Mouse (Mus musculus) c-Kit-negative CD71-positive TER-119-positive erythroid progenitor cells, embryonic 14.5 days (primary cell): ENCODE results near the gene Vcp.
"Not testable (repeated sequence)": the region's sequence is repeated elsewhere in the genome, so short reads cannot be mapped to it uniquely, and the experiment has no call there.

Source experiments
- DNase-seq: peaks from one replicate; pipeline ENCODE4 v3.0.0-alpha.2; 2013; ENCODE audit warnings: low read depth, low spot score

The Vcp gene

GRCm38 (mm10) chr4:43029749-43030148 is 29.4 kb upstream of the Vcp start:
- DNase-seq, result no peak

DNA sequence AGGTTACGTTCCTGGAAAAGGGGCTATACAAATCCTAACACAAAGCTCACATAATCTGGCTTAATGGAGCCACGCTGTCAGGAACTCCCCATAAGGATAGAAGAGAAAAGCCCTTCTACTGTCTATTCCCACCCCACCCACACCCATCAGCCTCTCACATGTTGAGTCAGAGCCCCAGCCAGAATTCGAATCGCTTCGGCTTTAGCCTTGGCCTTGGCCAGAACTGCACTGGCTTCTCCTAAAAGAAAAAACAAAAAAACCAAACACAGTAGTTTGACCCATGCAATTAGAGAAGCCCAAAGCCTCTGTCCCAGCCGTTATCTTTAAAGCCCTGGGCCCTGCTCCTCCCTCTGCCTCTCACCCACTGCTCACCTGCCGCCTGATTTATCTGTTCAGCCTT is 28.8 kb upstream of the Vcp start:
- no peak for DNase-seq

DNA sequence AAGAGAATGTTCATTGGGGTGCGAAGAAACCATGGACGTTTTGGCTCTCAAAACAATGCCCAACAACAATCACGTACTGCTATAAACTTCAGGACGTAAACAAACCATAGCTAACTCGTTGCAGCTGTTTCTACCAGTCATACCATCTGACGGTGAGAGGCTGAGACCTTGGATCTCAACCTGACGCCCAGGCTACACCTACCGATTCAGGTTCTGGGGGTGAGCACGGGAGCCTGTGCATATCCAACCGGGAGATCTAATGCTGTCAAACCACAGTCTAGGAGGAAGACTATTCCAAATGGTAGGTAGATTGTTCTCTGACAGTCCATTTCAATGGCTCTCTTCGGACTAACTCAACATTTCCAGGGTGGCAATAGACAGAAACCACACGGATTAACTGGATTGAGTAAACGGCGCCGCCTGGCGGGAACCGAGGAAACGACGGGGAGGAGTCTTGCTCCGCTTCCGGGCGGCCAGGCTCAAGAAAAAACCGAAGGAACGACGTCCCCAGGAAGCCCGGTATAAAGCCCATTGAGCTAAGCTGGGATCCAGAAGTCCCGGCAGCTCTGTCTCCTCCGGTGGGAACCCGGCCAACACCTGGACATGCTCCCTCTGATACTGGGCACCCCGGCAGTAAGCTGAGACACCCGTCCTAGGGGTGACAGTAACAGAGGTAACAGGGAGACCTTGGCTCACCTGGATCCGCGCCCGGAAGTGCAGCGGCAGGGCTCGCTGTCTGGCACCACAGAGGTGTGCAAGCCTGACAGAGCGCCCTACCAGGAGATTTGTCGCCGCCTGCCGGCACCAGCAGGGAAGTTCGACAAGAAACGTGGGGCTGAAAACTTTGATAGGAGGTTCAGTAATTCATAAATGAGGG is 25.0 kb upstream of the Vcp start, which contains the start of gene Pigo:
Pigo (minus strand) TSS at position 736 of the 877 bp plus-strand sequence.
- DNase-seq, result peak; percentile 89

GRCm38 (mm10) chr4:43024673-43025072 is 24.4 kb upstream of the Vcp start:
- no peak for DNase-seq

DNA sequence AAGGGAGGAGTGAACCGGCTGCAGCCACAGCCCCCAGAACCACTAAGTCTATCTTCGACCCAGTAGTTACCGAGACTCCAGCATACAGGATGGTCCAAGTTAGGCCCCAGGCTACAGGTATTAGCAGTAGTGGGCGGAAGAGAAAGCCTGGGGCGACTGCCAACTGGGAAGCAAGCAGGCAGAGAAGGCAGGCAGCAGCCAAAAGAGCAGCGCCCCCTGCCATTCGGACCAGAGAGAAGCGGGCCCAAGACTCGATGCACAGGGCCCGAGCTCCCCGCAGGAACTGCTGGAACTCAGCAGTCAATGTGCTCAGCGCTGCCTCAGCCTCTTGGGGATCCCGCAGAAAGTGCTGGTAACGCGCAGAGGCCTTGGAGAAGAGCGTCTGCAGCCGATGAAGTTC is 21.0 kb upstream of the Vcp start:
- no peak for DNase-seq

DNA sequence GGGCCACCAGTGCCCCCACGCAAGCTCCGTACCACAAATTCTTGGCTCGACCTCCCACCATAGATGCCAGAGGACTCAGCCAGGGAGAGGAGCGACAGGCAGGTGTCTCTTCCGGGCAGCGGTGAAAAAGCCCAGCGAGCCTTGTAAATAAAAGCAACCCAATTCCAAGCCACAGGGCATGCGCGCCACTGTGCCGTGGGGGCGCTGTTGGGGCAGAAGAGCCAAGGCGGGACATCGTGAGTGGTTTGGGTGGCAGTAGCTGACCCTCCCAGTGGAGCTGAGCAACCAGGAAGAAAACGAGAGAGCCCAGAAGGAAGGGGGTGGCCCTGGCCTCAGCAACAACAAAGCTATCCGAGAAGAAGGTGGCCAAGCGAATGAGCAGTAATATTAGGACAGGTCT is 20.6 kb upstream of the Vcp start:
- no peak for DNase-seq

DNA sequence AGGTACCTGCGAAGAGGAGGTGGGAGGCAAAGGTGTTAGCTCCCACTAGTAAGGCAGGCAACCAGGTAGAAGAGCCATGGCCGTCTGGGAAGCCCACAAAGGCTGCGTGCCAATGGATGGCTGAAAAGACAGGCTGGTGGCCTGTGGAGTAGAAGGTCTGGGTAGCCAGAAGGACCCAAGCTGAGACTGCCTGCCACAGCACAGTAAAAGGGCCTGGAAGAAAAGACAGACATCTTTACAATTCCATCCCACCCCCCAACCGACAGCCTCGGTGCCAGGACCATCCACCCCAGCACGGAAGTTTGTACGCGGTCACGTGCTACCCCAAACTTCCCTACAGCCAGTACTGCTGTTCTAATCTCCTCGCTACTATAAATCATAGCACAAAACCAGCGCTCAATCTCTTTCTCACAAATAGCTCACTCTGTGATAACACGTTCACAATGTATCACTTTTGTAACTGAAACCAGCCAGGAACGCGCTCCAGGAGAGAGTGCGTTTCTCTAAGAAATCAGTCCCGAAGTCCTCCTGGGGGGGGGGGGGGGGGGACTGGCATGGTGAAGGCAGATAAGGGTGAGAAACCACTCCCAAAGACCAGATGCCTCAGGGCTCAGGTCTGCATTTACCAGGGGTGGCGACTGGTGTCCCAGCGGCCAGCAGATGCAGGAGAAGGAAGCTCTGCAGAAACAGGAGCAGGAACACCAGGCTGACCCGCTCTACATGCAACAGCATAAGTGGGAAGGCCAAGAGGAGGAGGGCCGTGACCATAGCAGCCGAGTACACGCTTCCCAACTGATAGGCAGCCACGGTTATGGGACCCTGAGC is 19.5 kb upstream of the Vcp start:
- no peak for DNase-seq

DNA sequence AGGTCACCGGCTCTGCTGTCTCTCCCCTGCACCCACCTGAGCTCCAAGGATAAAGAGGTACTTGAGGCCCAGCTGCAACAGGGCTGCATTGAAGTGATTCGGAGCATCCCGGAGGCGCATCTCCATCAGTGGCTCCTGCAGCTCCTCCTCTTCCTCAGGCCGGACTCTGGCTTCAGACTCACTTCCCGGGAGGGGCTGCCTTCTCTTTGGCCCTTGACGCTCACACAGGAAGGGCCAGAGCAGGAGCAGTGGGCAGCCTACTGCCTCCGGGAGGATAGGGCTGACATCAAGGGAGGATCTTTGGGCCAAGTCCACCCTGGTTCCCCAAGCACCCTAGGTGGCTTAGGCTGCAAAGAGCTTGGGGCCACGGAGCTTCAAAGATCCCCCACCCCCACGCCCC is 18.9 kb upstream of the Vcp start:
- no peak for DNase-seq

DNA sequence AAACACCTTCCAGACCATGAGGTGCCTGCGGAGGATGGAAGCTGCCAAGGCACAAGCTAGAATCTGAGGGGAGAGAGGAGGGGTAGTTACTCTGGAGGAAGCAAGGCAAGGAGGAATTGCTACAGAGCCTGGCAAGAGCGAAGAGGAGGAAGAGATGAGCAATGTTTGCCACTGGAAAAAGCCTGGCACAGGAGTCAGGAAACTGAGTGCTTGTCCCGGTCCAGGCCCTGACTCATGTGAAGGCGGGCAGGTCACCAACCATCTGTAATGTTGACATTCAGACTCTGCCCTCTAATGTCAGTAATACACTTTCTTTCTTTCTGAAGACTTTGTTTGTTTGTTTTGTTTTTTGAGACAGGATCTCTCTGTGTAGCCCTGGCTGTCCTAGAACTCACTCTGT is 17.8 kb upstream of the Vcp start:
- no peak for DNase-seq

DNA sequence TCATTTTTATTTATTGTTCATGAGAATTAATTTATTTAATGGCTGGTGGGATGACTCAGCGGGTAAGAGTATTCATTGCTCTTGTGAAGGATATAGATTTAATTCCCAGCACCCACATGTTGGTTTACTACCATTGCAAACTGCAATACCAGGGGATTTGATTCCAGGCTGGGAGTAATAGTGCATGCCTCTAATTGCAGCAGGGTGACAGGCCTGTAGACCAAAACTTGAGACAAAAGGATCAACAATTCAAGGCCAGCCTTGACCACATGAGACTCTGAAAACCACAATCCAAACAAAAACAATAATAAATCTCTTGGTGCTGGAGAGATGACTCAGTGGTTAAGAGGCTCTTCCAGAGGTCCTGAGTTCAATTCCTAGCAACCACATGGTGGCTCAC is 11.8 kb upstream of the Vcp start:
- no peak for DNase-seq

DNA sequence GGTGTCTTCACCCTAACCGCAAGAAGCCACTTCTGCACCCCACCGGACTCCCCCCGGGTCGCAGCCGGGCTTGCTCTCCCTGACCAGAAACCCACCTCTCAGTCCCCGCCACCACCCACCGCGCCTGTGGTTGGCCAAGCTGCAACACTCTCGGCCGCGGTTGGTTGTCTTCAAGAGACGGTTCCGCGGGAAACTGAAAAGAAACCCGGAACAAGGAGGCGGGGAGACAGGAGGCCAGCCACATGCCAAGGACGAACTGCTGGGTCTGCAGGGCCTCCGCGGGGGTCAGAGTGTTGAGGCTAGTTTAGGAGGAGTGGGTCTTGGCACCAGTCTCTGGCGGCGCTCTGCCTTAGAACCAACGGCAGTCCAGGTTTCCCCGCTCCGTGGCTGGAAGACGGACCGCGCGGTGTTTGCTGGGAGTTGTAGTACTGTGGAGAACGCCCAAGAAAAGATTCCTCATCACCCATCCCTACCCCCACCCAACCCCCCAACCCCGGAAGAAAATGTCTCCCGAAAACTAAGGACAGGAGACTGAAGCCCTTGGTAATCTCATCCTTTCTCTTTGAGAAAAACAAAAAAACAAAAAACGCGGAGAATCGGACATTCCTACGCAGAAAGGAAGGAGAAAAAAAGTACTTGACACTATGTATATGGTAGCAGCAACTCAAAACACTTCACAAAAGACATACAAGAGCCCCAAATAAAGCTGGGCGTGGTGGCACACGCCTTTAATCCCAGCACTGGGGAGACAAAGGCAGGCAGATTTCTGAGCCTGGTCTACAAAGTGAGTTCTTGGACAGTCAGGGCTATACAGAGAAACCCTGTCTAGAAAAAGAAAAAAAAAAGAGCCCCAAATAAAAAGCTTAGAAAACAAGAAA is 10.1 kb upstream of the Vcp start, which contains the start of gene Fancg:
Fancg (minus strand) TSS at position 346 of the 878 bp plus-strand sequence.
- peak; percentile 58 for DNase-seq

- peak; percentile 56 for DNase-seq
Measured at GRCm38 (mm10) chr4:43005765-43006164, 5.5 kb upstream of the Vcp start.

- DNase-seq, result no peak
Measured at GRCm38 (mm10) chr4:43004951-43005350, 4.6 kb upstream of the Vcp start.

DNA sequence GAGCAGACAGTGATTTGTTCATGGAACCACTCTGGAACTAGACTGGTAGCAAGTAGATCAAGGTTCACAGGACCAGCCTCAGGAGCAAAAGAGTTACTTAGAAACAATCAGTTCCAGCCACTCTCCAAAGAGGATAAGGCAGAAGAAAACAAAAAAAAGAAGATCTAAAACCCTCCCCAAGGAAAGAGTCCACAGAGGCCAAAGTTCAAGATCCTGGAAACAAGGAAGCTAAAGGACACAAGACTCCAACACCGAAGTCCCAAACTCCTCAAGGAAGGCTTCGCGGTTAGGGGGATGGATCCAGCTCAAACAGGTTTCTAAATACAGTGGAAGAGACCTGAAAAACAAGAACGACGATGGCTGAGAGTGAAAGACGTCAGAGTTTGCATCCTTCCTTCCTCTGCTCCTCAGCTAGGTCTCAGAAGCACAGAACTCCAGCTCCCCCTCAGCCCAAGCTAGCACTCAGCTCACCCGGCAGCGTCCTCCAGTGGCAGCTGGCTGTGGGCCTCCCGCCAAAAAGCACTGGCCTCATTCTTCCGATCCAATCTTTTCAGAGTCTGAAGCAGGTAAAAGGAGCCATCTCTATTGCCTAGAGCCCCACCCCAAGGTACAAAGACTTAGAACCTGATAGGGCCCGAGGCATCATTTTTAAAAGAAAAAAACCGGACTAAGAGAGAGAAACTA is 2.6 kb upstream of the Vcp start:
- DNase-seq, result no peak

GRCm38 (mm10) chr4:43001272-43001671 is 965 bp upstream of the Vcp start:
- no peak for DNase-seq

GRCm38 (mm10) chr4:42999451-43000140 is 711 bp downstream of the Vcp start:
- peak; percentile 65 for DNase-seq

- no peak for DNase-seq
Measured at GRCm38 (mm10) chr4:42998022-42998421, 2.3 kb downstream of the Vcp start.

DNA sequence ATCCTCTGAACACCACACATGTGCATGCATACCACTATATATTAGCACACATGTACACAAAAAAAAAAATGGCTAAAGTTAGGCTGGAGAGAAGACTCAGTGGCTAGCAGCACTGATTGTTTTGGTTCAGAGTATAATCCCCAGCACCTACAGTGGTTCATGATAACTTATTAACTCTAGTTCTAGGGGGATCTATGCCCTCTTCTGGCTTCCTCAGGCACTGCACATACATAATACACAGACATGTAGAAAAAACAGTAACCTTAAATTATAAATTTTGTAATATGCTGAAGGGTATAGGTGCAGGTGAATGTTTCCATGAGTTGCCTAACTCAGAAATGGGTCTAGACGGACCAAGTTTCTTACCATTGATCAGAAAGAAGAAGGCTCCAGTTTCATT is 12.0 kb downstream of the Vcp start:
- no peak for DNase-seq

GRCm38 (mm10) chr4:42980467-42980866 is 19.8 kb downstream of the Vcp start:
- DNase-seq, result not testable (repeated sequence)

- DNase-seq, result no peak
Measured at GRCm38 (mm10) chr4:42978062-42978461, 22.2 kb downstream of the Vcp start.
